Mouse (Mus musculus) lung, postnatal 0 days (tissue): ENCODE results near the gene Jmjd1c. TPM values are rescaled to one million over a fixed set of nuclear protein-coding genes. Genes with fewer than 3 reads are reported as not detected.

Source experiments
- ATAC-seq: fragments of 200-750 bp; cut with Nextera tagmentation; 2 replicates; pipeline ENCODE4 v1.8.0; 2017; ENCODE audit warnings: moderate library complexity
- DNase-seq: peaks from one replicate; pipeline ENCODE4 v3.0.0-alpha.2; 2016; ENCODE audit warnings: low spot score
- H3K27ac ChIP-seq: fragments of 300-500 bp; sonication (generic); 2 replicates; pipeline ENCODE4 v1.5.1; 2014; ENCODE audit warnings: antibody characterized with exemption, mild to moderate bottlenecking, low read length, mixed read lengths
- H3K27me3 ChIP-seq: fragments of 300-500 bp; sonication (generic); replicated peaks from 2 replicates; pipeline ENCODE4 v1.6.1; 2014; ENCODE audit warnings: low read length, mixed read lengths; ENCODE audit not compliant: insufficient read depth
- H3K36me3 ChIP-seq: fragments of 300-500 bp; sonication (generic); 2 replicates; pipeline ENCODE4 v1.6.1; 2014; ENCODE audit warnings: low read length, mixed read lengths; ENCODE audit not compliant: insufficient read depth
- H3K4me1 ChIP-seq: fragments of 300-500 bp; sonication (generic); 2 replicates; pipeline ENCODE4 v1.6.1; 2014; ENCODE audit warnings: antibody characterized with exemption, low read depth, low read length, mixed read lengths; ENCODE audit not compliant: insufficient read depth
- H3K4me2 ChIP-seq: fragments of 300-500 bp; sonication (generic); replicated peaks from 2 replicates; pipeline ENCODE4 v1.6.1; 2014; ENCODE audit warnings: low read depth, mild to moderate bottlenecking, low read length, moderate library complexity, mixed read lengths
- H3K4me3 ChIP-seq: fragments of 300-500 bp; sonication (generic); 2 replicates; pipeline ENCODE4 v1.5.1; 2014; ENCODE audit warnings: low read depth, low read length
- H3K9ac ChIP-seq: fragments of 300-500 bp; sonication (generic); replicated peaks from 2 replicates; pipeline ENCODE4 v1.6.1; 2014; ENCODE audit warnings: low read depth, mild to moderate bottlenecking
- H3K9me3 ChIP-seq: fragments of 300-500 bp; sonication (generic); 2 replicates; pipeline ENCODE4 v1.6.1; 2016; ENCODE audit warnings: low read length, mixed read lengths
- CTCF ChIP-seq: IDR thresholded peaks from 2 replicates; pipeline ENCODE4 v1.5.1; 2016; ENCODE audit warnings: antibody characterized with exemption, mild to moderate bottlenecking
- EP300 ChIP-seq: IDR thresholded peaks from 2 replicates; pipeline ENCODE4 v1.6.1; 2016; ENCODE audit warnings: antibody characterized with exemption, mild to moderate bottlenecking, control low read depth
- WGBS: fragments of 180-500 bp; shearing (Covaris S2); extraction: QIAGEN DNeasy Blood & Tissue Kit; methylation state at CpG from one replicate; pipeline ENCODE4 v1.1.7; 2014; 5-methylcytosine and 5-hydroxymethylcytosine counted together
- polyA plus RNA-seq: library from polyadenylated mRNA; unstranded; fragments of >200 nt; fragmentation: Nextera tagmentation; extraction: Ambion mirVana; gene quantifications from 2 replicates; pipeline ENCODE4 v1.2.1, GENCODE M21; 2015

Jmjd1c gene
- polyA plus RNA-seq, 1 experiment from 2014 or later = 43.8 TPM

GRCm38 (mm10) chr10:67253115-67253514, 157.2 kb downstream of the Jmjd1c start:
- Histone ChIP-seq H3K27ac (no peak overlapping the region), H3K36me3 (peaks cover 24% of the 10 kb centered on the region), H3K27me3 (no peaks in the 10 kb centered on the region), H3K9ac (no peak overlapping the region), H3K4me2 (no peak overlapping the region), H3K4me3 (no peak overlapping the region), H3K4me1 (no peaks in the 10 kb centered on the region), H3K9me3 (no peaks in the 10 kb centered on the region)
- no peak for ATAC-seq
- TF ChIP-seq EP300 = no peak
- no peak for TF ChIP-seq CTCF
- no peak for DNase-seq
- WGBS = 100% methylated on average over 1 of the region's 1 CpGs

GRCm38 (mm10) chr10:67264852-67265251, 168.9 kb downstream of the Jmjd1c start:
- Histone ChIP-seq H3K27me3 (no peaks in the 10 kb centered on the region), H3K9me3 (no peaks in the 10 kb centered on the region), H3K27ac (no peak overlapping the region), H3K4me3 (no peak overlapping the region), H3K9ac (no peak overlapping the region), H3K4me1 (no peaks in the 10 kb centered on the region), H3K36me3 (peaks cover 10% of the 10 kb centered on the region; the same call in 1 of the 2 replicates), H3K4me2 (no peak overlapping the region)
- 62% methylated on average over 1 of the region's 1 CpGs for WGBS
- ATAC-seq = no peak
- TF ChIP-seq CTCF = peak; percentile 87
- TF ChIP-seq EP300 = no peak
- DNase-seq = peak; percentile 56

- no peak for TF ChIP-seq CTCF
- no peak for TF ChIP-seq EP300
These were observed 180.0 kb downstream of the Jmjd1c start for GRCm38 (mm10) chr10:67275916-67276315.

GRCm38 (mm10) chr10:67281852-67282251, 185.9 kb downstream of the Jmjd1c start:
- peaks cover 17% of the 10 kb centered on the region; the same call in 1 of the 2 replicates for H3K4me1 ChIP-seq
- H3K4me3 ChIP-seq = no peak overlapping the region
- no peaks in the 10 kb centered on the region for H3K9me3 ChIP-seq
- DNase-seq (peak; percentile 46), ATAC-seq (no peak)
- no peak overlapping the region for H3K4me2 ChIP-seq
- no peaks in the 10 kb centered on the region for H3K36me3 ChIP-seq
- WGBS = 57% methylated on average over 8 of the region's 8 CpGs
- H3K9ac ChIP-seq = no peak overlapping the region
- no peaks in the 10 kb centered on the region for H3K27me3 ChIP-seq
- H3K27ac ChIP-seq = no peak overlapping the region
- no peak for TF ChIP-seq EP300
- TF ChIP-seq CTCF = no peak

More at GRCm38 (mm10) chr10:67275916-67276315, 180.0 kb downstream of the Jmjd1c start:
- Histone ChIP-seq H3K4me2 (no peak overlapping the region), H3K27ac (no peak overlapping the region), H3K9ac (no peak overlapping the region), H3K27me3 (no peaks in the 10 kb centered on the region), H3K4me3 (no peak overlapping the region), H3K36me3 (peaks cover 9% of the 10 kb centered on the region; the same call in 1 of the 2 replicates), H3K4me1 (no peaks in the 10 kb centered on the region), H3K9me3 (no peaks in the 10 kb centered on the region)
- ATAC-seq (no peak), DNase-seq (no peak)

- 66% methylated on average over 2 of the region's 2 CpGs for WGBS
- H3K36me3 ChIP-seq = no peaks in the 10 kb centered on the region
- H3K27ac ChIP-seq = no peak overlapping the region
- ATAC-seq (no peak), DNase-seq (no peak)
- no peak overlapping the region for H3K4me2 ChIP-seq
- no peaks in the 10 kb centered on the region for H3K27me3 ChIP-seq
- H3K4me1 ChIP-seq = peaks cover 17% of the 10 kb centered on the region; the same call in 1 of the 2 replicates
- H3K4me3 ChIP-seq = no peak overlapping the region
- H3K9me3 ChIP-seq = no peaks in the 10 kb centered on the region
- no peak overlapping the region for H3K9ac ChIP-seq
- TF ChIP-seq EP300 (no peak), CTCF (no peak)
These were observed 186.6 kb downstream of the Jmjd1c start for GRCm38 (mm10) chr10:67282531-67282930.

GRCm38 (mm10) chr10:67283516-67283915, 187.6 kb downstream of the Jmjd1c start:
- ATAC-seq = no peak
- peak; percentile 69 for DNase-seq
- H3K36me3 ChIP-seq = no peaks in the 10 kb centered on the region
- TF ChIP-seq CTCF (no peak), EP300 (no peak)
- H3K9me3 ChIP-seq = no peaks in the 10 kb centered on the region
- peak overlapping the region; percentile 90 for H3K4me2 ChIP-seq
- peak overlapping the region; percentile 80; the same call in 1 of the 2 replicates for H3K27ac ChIP-seq
- WGBS = 50% methylated on average over 9 of the region's 9 CpGs
- peaks cover 17% of the 10 kb centered on the region; the same call in 1 of the 2 replicates for H3K4me1 ChIP-seq
- no peaks in the 10 kb centered on the region for H3K27me3 ChIP-seq
- H3K9ac ChIP-seq = peak overlapping the region; percentile 79; the same call in 1 of the 2 replicates
- peak overlapping the region; percentile 82; the same call in 1 of the 2 replicates for H3K4me3 ChIP-seq
